Mouse (Mus musculus): Measurements from ENCODE around the gene Gm30302.

Gene Gm30302

DNA sequence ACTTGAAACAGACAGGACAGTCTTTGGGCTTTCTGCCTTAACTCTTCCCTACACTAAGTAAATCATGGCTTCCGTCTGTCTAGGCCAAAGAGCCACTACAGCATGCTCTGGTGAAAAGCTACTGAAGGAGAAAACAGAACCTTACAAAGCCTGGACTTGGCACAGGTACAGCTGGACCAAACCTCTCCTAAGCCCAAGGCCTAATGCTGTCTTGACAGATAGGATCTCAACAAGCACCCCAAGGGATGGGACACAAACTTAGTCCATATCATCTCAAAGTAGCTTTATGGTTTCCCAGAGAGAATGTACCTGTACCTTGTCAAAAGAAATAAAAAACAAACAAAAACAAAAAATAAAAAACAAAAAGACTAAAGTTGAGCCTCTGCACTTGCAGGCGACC is 62.4 kb downstream of the Gm30302 start:
- no peak for DNase-seq (ENCODE audit: low read depth)
